Mouse (Mus musculus): ENCODE results near the gene Magi1. TPM values are rescaled to one million over a fixed set of nuclear protein-coding genes. Genes with fewer than 3 reads are reported as not detected.
A peak's percentile ranks its signal among the peaks of the same experiment; 100 is the strongest.

Magi1 gene
- total and polyA plus RNA-seq, 3 experiments = not detected

- no peak overlapping the region for H3K9ac ChIP-seq (ENCODE audit: insufficient read depth, low read depth)
- dilution Hi-C loops (cut with MboI; ENCODE audit: extremely low pct_ligation_motif_present, extremely low pct_unique_long_range_greater_than_20kb, low sequenced_read_pairs) (no loop called here), in situ Hi-C loops (cut with MboI; ENCODE audit: low pct_ligation_motif_present, low pct_unique_long_range_greater_than_20kb, low sequenced_read_pairs) (no loop called here)
- H3K9me3 ChIP-seq (replicated peaks; ENCODE audit: low read length) = peaks cover 58% of the 10 kb centered on the region
- no peak for DNase-seq (ENCODE audit: extremely low read depth)
- no peak overlapping the region for H3K27ac ChIP-seq (ENCODE audit: insufficient read depth, low read depth)
- H3K4me3 ChIP-seq (replicated peaks in 1 of 3; ENCODE audit: low read depth in 2 of 3, low read length in 2 of 3, poor library complexity in 1 of 3) = no peak overlapping the region
- no peaks in the 10 kb centered on the region for H3K27me3 ChIP-seq (replicated peaks)
- no peak overlapping the region for H3K4me2 ChIP-seq (ENCODE audit: insufficient read depth, low read depth, poor library complexity, severe bottlenecking)
- H3K79me2 ChIP-seq (replicated peaks; ENCODE audit: control insufficient read depth, extremely low read depth, insufficient read depth, poor library complexity, severe bottlenecking) = no peaks in the 10 kb centered on the region
- no peaks in the 10 kb centered on the region for H3K36me3 ChIP-seq (replicated peaks in 1 of 2; ENCODE audit: control insufficient read depth in 1 of 2, insufficient read depth in 1 of 2, low read length in 1 of 2)
- TF ChIP-seq POLR2AphosphoS2 (IDR thresholded peaks at IDR 0.05; ENCODE audit: low read depth, low read length) (no peak), TCF12 (IDR thresholded peaks at IDR 0.05; ENCODE audit: low read depth, low read length) (no peak), BHLHE40 (IDR thresholded peaks at IDR 0.05; ENCODE audit: low read depth, low read length) (no peak), EP300 (IDR thresholded peaks at IDR 0.05; ENCODE audit: low read length) (no peak), CTCF (conservative IDR thresholded peaks at IDR 0.05 in 1 of 2, IDR thresholded peaks at IDR 0.05 in 1 of 2; ENCODE audit: low read depth in 2 of 2, low read length in 2 of 2) (no peak), MYC (IDR thresholded peaks at IDR 0.05; ENCODE audit: low read depth, low read length) (no peak), GABPA (IDR thresholded peaks at IDR 0.05; ENCODE audit: insufficient replicate concordance, low read depth, low read length) (no peak), ZNF384 (IDR thresholded peaks at IDR 0.05; ENCODE audit: low read depth, low read length) (no peak), RCOR1 (conservative IDR thresholded peaks at IDR 0.05; ENCODE audit: low read depth, low read length) (no peak), RAD21 (IDR thresholded peaks at IDR 0.05; ENCODE audit: low read depth, low read length) (no peak), USF2 (conservative IDR thresholded peaks at IDR 0.05; ENCODE audit: low read depth, low read length) (no peak), PAX5 (IDR thresholded peaks at IDR 0.05; ENCODE audit: low read length) (no peak)
- H3K4me1 ChIP-seq (ENCODE audit: control insufficient read depth in 1 of 2, insufficient read depth in 2 of 2) = no peaks in the 10 kb centered on the region
These were observed 243.6 kb downstream of the Magi1 start for GRCm38 (mm10) chr6:94040093-94040492.

GRCm38 (mm10) chr6:94038897-94039296, 244.8 kb downstream of the Magi1 start:
- Histone ChIP-seq H3K9me3 (replicated peaks; ENCODE audit: low read length) (peaks cover 62% of the 10 kb centered on the region), H3K9ac (ENCODE audit: insufficient read depth, low read depth) (no peak overlapping the region), H3K27ac (ENCODE audit: insufficient read depth, low read depth) (no peak overlapping the region), H3K4me1 (ENCODE audit: control insufficient read depth in 1 of 2, insufficient read depth in 2 of 2) (no peaks in the 10 kb centered on the region), H3K27me3 (replicated peaks) (no peaks in the 10 kb centered on the region), H3K4me2 (ENCODE audit: insufficient read depth, low read depth, poor library complexity, severe bottlenecking) (no peak overlapping the region), H3K79me2 (replicated peaks; ENCODE audit: control insufficient read depth, extremely low read depth, insufficient read depth, poor library complexity, severe bottlenecking) (no peaks in the 10 kb centered on the region), H3K36me3 (replicated peaks in 1 of 2; ENCODE audit: control insufficient read depth in 1 of 2, insufficient read depth in 1 of 2, low read length in 1 of 2) (no peaks in the 10 kb centered on the region), H3K4me3 (replicated peaks in 1 of 3; ENCODE audit: low read depth in 2 of 3, low read length in 2 of 3, poor library complexity in 1 of 3) (no peak overlapping the region)
- no peak for DNase-seq (ENCODE audit: extremely low read depth)
- dilution Hi-C loops (cut with MboI; ENCODE audit: extremely low pct_ligation_motif_present, extremely low pct_unique_long_range_greater_than_20kb, low sequenced_read_pairs) (no loop called here), in situ Hi-C loops (cut with MboI; ENCODE audit: low pct_ligation_motif_present, low pct_unique_long_range_greater_than_20kb, low sequenced_read_pairs) (no loop called here)
- TF ChIP-seq POLR2AphosphoS2 (IDR thresholded peaks at IDR 0.05; ENCODE audit: low read depth, low read length) (no peak), CTCF (conservative IDR thresholded peaks at IDR 0.05 in 1 of 2, IDR thresholded peaks at IDR 0.05 in 1 of 2; ENCODE audit: low read depth in 2 of 2, low read length in 2 of 2) (peak in 1 of 2 experiments; percentile 24; a peak in 1 of 4 replicates)

GRCm38 (mm10) chr6:94036554-94036953, 247.2 kb downstream of the Magi1 start:
- DNase-seq (ENCODE audit: extremely low read depth) = no peak

More at GRCm38 (mm10) chr6:94036554-94036953, 247.2 kb downstream of the Magi1 start:
- Histone ChIP-seq H3K79me2 (replicated peaks; ENCODE audit: control insufficient read depth, extremely low read depth, insufficient read depth, poor library complexity, severe bottlenecking) (no peaks in the 10 kb centered on the region), H3K9ac (ENCODE audit: insufficient read depth, low read depth) (no peak overlapping the region), H3K4me3 (replicated peaks in 1 of 3; ENCODE audit: low read depth in 2 of 3, low read length in 2 of 3, poor library complexity in 1 of 3) (no peak overlapping the region), H3K4me2 (ENCODE audit: insufficient read depth, low read depth, poor library complexity, severe bottlenecking) (no peak overlapping the region), H3K4me1 (ENCODE audit: control insufficient read depth in 1 of 2, insufficient read depth in 2 of 2) (no peaks in the 10 kb centered on the region), H3K27ac (ENCODE audit: insufficient read depth, low read depth) (no peak overlapping the region), H3K36me3 (replicated peaks in 1 of 2; ENCODE audit: control insufficient read depth in 1 of 2, insufficient read depth in 1 of 2, low read length in 1 of 2) (no peaks in the 10 kb centered on the region), H3K27me3 (replicated peaks) (no peaks in the 10 kb centered on the region), H3K9me3 (replicated peaks; ENCODE audit: low read length) (peaks cover 56% of the 10 kb centered on the region)
- dilution Hi-C loops (cut with MboI; ENCODE audit: extremely low pct_ligation_motif_present, extremely low pct_unique_long_range_greater_than_20kb, low sequenced_read_pairs) (no loop called here), in situ Hi-C loops (cut with MboI; ENCODE audit: low pct_ligation_motif_present, low pct_unique_long_range_greater_than_20kb, low sequenced_read_pairs) (no loop called here)
- TF ChIP-seq NELFE (IDR thresholded peaks at IDR 0.05; ENCODE audit: low read depth, low read length) (no peak), MAFK (IDR thresholded peaks at IDR 0.05; ENCODE audit: insufficient replicate concordance, low read length) (no peak), POLR2AphosphoS2 (IDR thresholded peaks at IDR 0.05; ENCODE audit: low read depth, low read length) (no peak), E2F4 (IDR thresholded peaks at IDR 0.05; ENCODE audit: insufficient replicate concordance, low read depth, low read length) (no peak), TCF12 (IDR thresholded peaks at IDR 0.05; ENCODE audit: low read depth, low read length) (no peak), NRF1 (IDR thresholded peaks at IDR 0.05; ENCODE audit: low read depth, low read length) (no peak), IRF4 (IDR thresholded peaks at IDR 0.05; ENCODE audit: low read depth, low read length) (no peak), HCFC1 (IDR thresholded peaks at IDR 0.05; ENCODE audit: low read depth, low read length) (no peak), UBTF (IDR thresholded peaks at IDR 0.05; ENCODE audit: low read depth, low read length) (no peak), USF2 (conservative IDR thresholded peaks at IDR 0.05; ENCODE audit: low read depth, low read length) (no peak), USF1 (IDR thresholded peaks at IDR 0.05; ENCODE audit: low read depth, low read length) (no peak)

Measured in CH12.LX (cell line).